Mouse (Mus musculus): ENCODE measurements around the gene Pigv. TPM values are rescaled to one million over a fixed set of nuclear protein-coding genes. Genes with fewer than 3 reads are reported as not detected.
"Not testable (repeated sequence)": the region's sequence is repeated elsewhere in the genome, so short reads cannot be mapped to it uniquely, and the experiment has no call there.

The Pigv gene
- total RNA-seq, 2 experiments from 2014 or later: 1.7 to 8.1 TPM

- ATAC-seq (replicated peaks; ENCODE audit: low FRiP score, poor library complexity, severe bottlenecking): no peak
Measured at GRCm38 (mm10) chr4:133673666-133674330, 1.4 kb upstream of the Pigv start.

- ATAC-seq (replicated peaks; ENCODE audit: low FRiP score, poor library complexity, severe bottlenecking): no peak
Measured at GRCm38 (mm10) chr4:133672845-133673647, 599 bp upstream of the Pigv start.

- peak; percentile 61 for ATAC-seq (replicated peaks; ENCODE audit: low FRiP score, poor library complexity, severe bottlenecking)
Measured at GRCm38 (mm10) chr4:133671184-133671880, 1.1 kb downstream of the Pigv start.

GRCm38 (mm10) chr4:133669652-133670210 is 2.7 kb downstream of the Pigv start:
- ATAC-seq (replicated peaks; ENCODE audit: low FRiP score, poor library complexity, severe bottlenecking): no peak

GRCm38 (mm10) chr4:133668537-133668936 is 3.9 kb downstream of the Pigv start:
- no peak for ATAC-seq (replicated peaks; ENCODE audit: low FRiP score, poor library complexity, severe bottlenecking)

GRCm38 (mm10) chr4:133666199-133666598 is 6.2 kb downstream of the Pigv start:
- no peak for ATAC-seq (replicated peaks; ENCODE audit: low FRiP score, poor library complexity, severe bottlenecking)

GRCm38 (mm10) chr4:133665118-133665517 is 7.3 kb downstream of the Pigv start:
- ATAC-seq (replicated peaks; ENCODE audit: low FRiP score, poor library complexity, severe bottlenecking): 0 out of 2 replicates have a peak, but pooled peaks have one; percentile 32

- ATAC-seq (replicated peaks; ENCODE audit: low FRiP score, poor library complexity, severe bottlenecking): no peak
Measured at GRCm38 (mm10) chr4:133662945-133663344, 9.5 kb downstream of the Pigv start.

- no peak for ATAC-seq (replicated peaks; ENCODE audit: low FRiP score, poor library complexity, severe bottlenecking)
Measured at GRCm38 (mm10) chr4:133662421-133662820, 10.0 kb downstream of the Pigv start.

GRCm38 (mm10) chr4:133660193-133661155 is 12.0 kb downstream of the Pigv start:
- no peak; the same call in 1 of the 2 replicates for ATAC-seq (replicated peaks; ENCODE audit: low FRiP score, poor library complexity, severe bottlenecking)

GRCm38 (mm10) chr4:133659497-133660192 is 12.8 kb downstream of the Pigv start:
- ATAC-seq (replicated peaks; ENCODE audit: low FRiP score, poor library complexity, severe bottlenecking): no peak

- no peak for ATAC-seq (replicated peaks; ENCODE audit: low FRiP score, poor library complexity, severe bottlenecking)
Measured at GRCm38 (mm10) chr4:133658729-133659128, 13.7 kb downstream of the Pigv start.

- ATAC-seq (replicated peaks; ENCODE audit: low FRiP score, poor library complexity, severe bottlenecking): no peak
Measured at GRCm38 (mm10) chr4:133657829-133658458, 14.5 kb downstream of the Pigv start.

GRCm38 (mm10) chr4:133656997-133657396 is 15.4 kb downstream of the Pigv start:
- ATAC-seq (replicated peaks; ENCODE audit: low FRiP score, poor library complexity, severe bottlenecking): no peak

- ATAC-seq (replicated peaks; ENCODE audit: low FRiP score, poor library complexity, severe bottlenecking): no peak
Measured at GRCm38 (mm10) chr4:133656294-133656693, 16.2 kb downstream of the Pigv start.

GRCm38 (mm10) chr4:133654070-133654469 is 18.4 kb downstream of the Pigv start:
- not testable (repeated sequence) for ATAC-seq (replicated peaks; ENCODE audit: low FRiP score, poor library complexity, severe bottlenecking)

GRCm38 (mm10) chr4:133652746-133653145 is 19.7 kb downstream of the Pigv start:
- no peak for ATAC-seq (replicated peaks; ENCODE audit: low FRiP score, poor library complexity, severe bottlenecking)

- no peak for ATAC-seq (replicated peaks; ENCODE audit: low FRiP score, poor library complexity, severe bottlenecking)
Measured at GRCm38 (mm10) chr4:133651986-133652385, 20.5 kb downstream of the Pigv start.

All from erythroblast, adult 5-6 weeks (primary cell).